Comparison of ENCODE assay signal across 8 mouse cellular contexts in genomic region chr11:119392001-119392614, GRCm38 (mm10). TPM values are rescaled to one million over a fixed set of nuclear protein-coding genes. Genes with fewer than 3 reads are reported as not detected.
A peak's percentile ranks its signal among the peaks of the same experiment; 100 is the strongest.
DNase-seq lines count a peak whose midpoint lies in the region; ATAC-seq and TF ChIP-seq lines count a peak whose summit lies in the region.

No protein-coding gene starts in this region.

- TF ChIP-seq CTCF in cerebellum, adult 2 months (IDR thresholded peaks at IDR 0.05; ENCODE audit: borderline replicate concordance, insufficient read depth, low read depth, low read length) = no peak
- no peak for TF ChIP-seq CTCF in bone marrow macrophage, adult 2 months (IDR thresholded peaks at IDR 0.05; ENCODE audit: low read depth, low read length)
- TF ChIP-seq CTCF in liver, postnatal 0 days (IDR thresholded peaks at IDR 0.05; ENCODE audit: low read depth) = no peak
- no peak for TF ChIP-seq CTCF in spleen, adult 2 months (IDR thresholded peaks at IDR 0.05; ENCODE audit: extremely low read depth, insufficient read depth, insufficient read length, insufficient replicate concordance)
- no peak for TF ChIP-seq CTCF in left cerebral cortex, adult 2 months (IDR thresholded peaks at IDR 0.05)

- H3K9me3 ChIP-seq in intestine, embryonic 15.5 days = no peaks in the 10 kb centered on the region
- no peaks in the 10 kb centered on the region for H3K9me3 ChIP-seq in liver, postnatal 0 days (ENCODE audit: low read length)

- 46% methylated on average over 12 of the region's 12 CpGs for WGBS in cerebellum, adult 2 months
- 8% methylated on average over 12 of the region's 12 CpGs for WGBS in intestine, embryonic 15.5 days
- WGBS in liver, postnatal 0 days (ENCODE audit: insufficient replicate concordance) = 2% methylated on average over 12 of the region's 12 CpGs
- WGBS in spleen, adult 2 months = 7% methylated on average over 12 of the region's 12 CpGs

- H3K4me2 ChIP-seq in intestine, embryonic 15.5 days (replicated peaks) = peak overlapping the region; percentile 98
- peak overlapping the region; percentile 89 for H3K4me2 ChIP-seq in liver, postnatal 0 days (ENCODE audit: low read depth, low read length)

- peak; percentile 67 for ATAC-seq in intestine, embryonic 15.5 days
- ATAC-seq in liver, postnatal 0 days = peak; percentile 72

- peak; percentile 17 for DNase-seq in cerebellum, adult 9-11 months
- DNase-seq in cerebellum, adult 2 months = no peak
- peak; percentile 50 for DNase-seq in gastrocnemius, postnatal 25 days
- peak; percentile 92 for DNase-seq in liver, postnatal 0 days
- peak; percentile 61 to 88 for DNase-seq in spleen, adult 2 months (ENCODE audit: low read depth in 1 of 2, low spot score in 2 of 2)
- DNase-seq in left cerebral cortex, adult 2 months (ENCODE audit: extremely low spot score in 1 of 2, low spot score in 2 of 2) = no peak

- H3K4me1 ChIP-seq in cerebellum, adult 2 months (ENCODE audit: control insufficient read depth, insufficient read depth, low read length) = peaks cover 3% of the 10 kb centered on the region; the same call in 1 of the 2 replicates
- peaks cover 32% of the 10 kb centered on the region for H3K4me1 ChIP-seq in bone marrow macrophage, adult 2 months (ENCODE audit: control insufficient read depth, insufficient read depth, low read length)
- peaks cover 33% of the 10 kb centered on the region for H3K4me1 ChIP-seq in intestine, embryonic 15.5 days (replicated peaks)
- peaks cover 53% of the 10 kb centered on the region for H3K4me1 ChIP-seq in liver, postnatal 0 days (ENCODE audit: insufficient read depth)
- peaks cover 32% of the 10 kb centered on the region for H3K4me1 ChIP-seq in spleen, adult 2 months (ENCODE audit: control insufficient read depth, insufficient read depth, insufficient read length)

- no peaks in the 10 kb centered on the region for H3K27me3 ChIP-seq in cerebellum, adult 2 months (ENCODE audit: control insufficient read depth, insufficient read depth, low read length)
- H3K27me3 ChIP-seq in intestine, embryonic 15.5 days (replicated peaks) = 0 out of 2 replicates have a peak, but pooled peaks cover 4% of the 10 kb centered on the region
- H3K27me3 ChIP-seq in liver, postnatal 0 days (ENCODE audit: insufficient read depth, low read length) = no peaks in the 10 kb centered on the region
- H3K27me3 ChIP-seq in spleen, adult 2 months (ENCODE audit: control insufficient read depth, insufficient read depth, low read length) = no peaks in the 10 kb centered on the region

- TF ChIP-seq POLR2A in cerebellum, adult 2 months (IDR thresholded peaks at IDR 0.05; ENCODE audit: borderline replicate concordance, insufficient read depth, low read length) = no peak
- no peak for TF ChIP-seq POLR2A in bone marrow macrophage, adult 2 months (IDR thresholded peaks at IDR 0.05; ENCODE audit: borderline replicate concordance, low read depth, low read length)
- TF ChIP-seq POLR2A in spleen, adult 2 months (IDR thresholded peaks at IDR 0.05; ENCODE audit: low read depth, low read length) = no peak

- TF ChIP-seq EP300 in liver, postnatal 0 days (IDR thresholded peaks at IDR 0.05; ENCODE audit: low read depth) = no peak

- H3K4me3 ChIP-seq in cerebellum, adult 2 months (replicated peaks; ENCODE audit: insufficient read depth, low read depth, low read length) = no peak overlapping the region
- peak overlapping the region; percentile 16 for H3K4me3 ChIP-seq in bone marrow macrophage, adult 2 months (ENCODE audit: insufficient read depth, low read length)
- peak overlapping the region; percentile 65 for H3K4me3 ChIP-seq in intestine, embryonic 15.5 days (replicated peaks)
- H3K4me3 ChIP-seq in liver, postnatal 0 days (ENCODE audit: low read depth, low read length) = peak overlapping the region; percentile 74
- peak overlapping the region; percentile 40 for H3K4me3 ChIP-seq in spleen, adult 2 months (ENCODE audit: extremely low read depth, insufficient read depth, insufficient read length)
- no peak overlapping the region for H3K4me3 ChIP-seq in left cerebral cortex, adult 2 months

- intact Hi-C loops in left cerebral cortex, adult 2 months (cut with DNase I) = no loop called here

- H3K27ac ChIP-seq in cerebellum, adult 2 months (ENCODE audit: insufficient read depth, low read length) = no peak overlapping the region
- peak overlapping the region; percentile 90 for H3K27ac ChIP-seq in bone marrow macrophage, adult 2 months (ENCODE audit: insufficient read depth, low read depth, low read length)
- peak overlapping the region; percentile 91 for H3K27ac ChIP-seq in intestine, embryonic 15.5 days
- peak overlapping the region; percentile 97 for H3K27ac ChIP-seq in liver, postnatal 0 days (ENCODE audit: low read depth)
- H3K27ac ChIP-seq in spleen, adult 2 months (ENCODE audit: insufficient read depth, low read length) = peak overlapping the region; percentile 95
- no peak overlapping the region for H3K27ac ChIP-seq in left cerebral cortex, adult 2 months

- peak overlapping the region; percentile 26; the same call in 1 of the 2 replicates for H3K9ac ChIP-seq in intestine, embryonic 15.5 days
- H3K9ac ChIP-seq in liver, postnatal 0 days (replicated peaks) = peak overlapping the region; percentile 82

- H3K36me3 ChIP-seq in intestine, embryonic 15.5 days = no peaks in the 10 kb centered on the region
- peaks cover 14% of the 10 kb centered on the region; the same call in 1 of the 2 replicates for H3K36me3 ChIP-seq in liver, postnatal 0 days (replicated peaks; ENCODE audit: insufficient read depth, low read length)
- no peaks in the 10 kb centered on the region for H3K36me3 ChIP-seq in spleen, adult 2 months (ENCODE audit: control insufficient read depth, insufficient read depth, low read length)

RNA-seq across cellular contexts. Expression of gene Rnf213, which starts 0.8 kb away (rescaled TPM):
- polyA plus RNA-seq in cerebellum, adult 2 months (2012; rRNA removed) = 7.3 and 7.5 TPM in 2 replicates
- polyA plus RNA-seq in bone marrow macrophage, adult 2 months (2012; ENCODE audit: insufficient read depth, insufficient read length, missing spikeins) = 181 and 187 TPM in 2 replicates
- total RNA-seq in gastrocnemius, postnatal 25 days (2021) = 1 to 10 TPM; 5.2 to 5.7 TPM
- 8.3 and 9.2 TPM in 2 replicates for polyA plus RNA-seq in intestine, embryonic 15.5 days (2015; fragmentation: Nextera tagmentation; extraction: Ambion mirVana)
- 6.6 and 7.4 TPM in 2 replicates for polyA plus RNA-seq in liver, postnatal 0 days (2015; fragmentation: Nextera tagmentation; extraction: Ambion mirVana)
- 27.4 and 29.1 TPM in 2 replicates for polyA plus RNA-seq in spleen, adult 2 months (2012; rRNA removed)
- 1 to 10 TPM; 3.4 to 3.9 TPM for total RNA-seq in left cerebral cortex, adult 2 months (2021)

RNA-seq across cellular contexts. Expression of gene Slc26a11, which starts 36.8 kb away (rescaled TPM):
- 12.9 and 15.6 TPM in 2 replicates for polyA plus RNA-seq in cerebellum, adult 2 months (2012; rRNA removed)
- polyA plus RNA-seq in bone marrow macrophage, adult 2 months (2012; ENCODE audit: insufficient read depth, insufficient read length, missing spikeins) = 50.6 and 63.4 TPM in 2 replicates
- 1 to 10 TPM; 2.4 to 3.5 TPM for total RNA-seq in gastrocnemius, postnatal 25 days (2021)
- 7.2 and 9.9 TPM in 2 replicates for polyA plus RNA-seq in intestine, embryonic 15.5 days (2015; fragmentation: Nextera tagmentation; extraction: Ambion mirVana)
- 2.1 and 2.2 TPM in 2 replicates for polyA plus RNA-seq in liver, postnatal 0 days (2015; fragmentation: Nextera tagmentation; extraction: Ambion mirVana)
- 28.3 and 35.8 TPM in 2 replicates for polyA plus RNA-seq in spleen, adult 2 months (2012; rRNA removed)
- total RNA-seq in left cerebral cortex, adult 2 months (2021) = 1 to 10 TPM; 3.9 TPM

RNA-seq across cellular contexts. Expression of gene Sgsh, which starts 36.8 kb away (rescaled TPM):
- 8.8 and 9.4 TPM in 2 replicates for polyA plus RNA-seq in cerebellum, adult 2 months (2012; rRNA removed)
- 39.6 and 41.9 TPM in 2 replicates for polyA plus RNA-seq in bone marrow macrophage, adult 2 months (2012; ENCODE audit: insufficient read depth, insufficient read length, missing spikeins)
- 1 to 10 TPM; 3.1 to 3.3 TPM for total RNA-seq in gastrocnemius, postnatal 25 days (2021)
- 7.5 and 10.5 TPM in 2 replicates for polyA plus RNA-seq in intestine, embryonic 15.5 days (2015; fragmentation: Nextera tagmentation; extraction: Ambion mirVana)
- 4.1 and 4.2 TPM in 2 replicates for polyA plus RNA-seq in liver, postnatal 0 days (2015; fragmentation: Nextera tagmentation; extraction: Ambion mirVana)
- polyA plus RNA-seq in spleen, adult 2 months (2012; rRNA removed) = 43.1 and 61.5 TPM in 2 replicates
- 1 to 10 TPM; 4.6 to 5.0 TPM for total RNA-seq in left cerebral cortex, adult 2 months (2021)

Comparison
In these comparisons a context has a peak if more than half of its experiments do, and no peak if none do; other contexts are left out.
1. DNase-seq: peak in cerebellum, adult 9-11 months (single experiment), gastrocnemius, postnatal 25 days (single experiment), liver, postnatal 0 days (single experiment) and spleen, adult 2 months (2 of 2); none in cerebellum, adult 2 months (0 of 2) and left cerebral cortex, adult 2 months (0 of 2).
2. H3K27ac ChIP-seq: peak in bone marrow macrophage, adult 2 months (single experiment), intestine, embryonic 15.5 days (single experiment), liver, postnatal 0 days (single experiment) and spleen, adult 2 months (single experiment); none in cerebellum, adult 2 months (single experiment) and left cerebral cortex, adult 2 months (single experiment).
3. H3K4me3 ChIP-seq: peak in bone marrow macrophage, adult 2 months (single experiment), intestine, embryonic 15.5 days (single experiment), liver, postnatal 0 days (single experiment) and spleen, adult 2 months (single experiment); none in cerebellum, adult 2 months (single experiment) and left cerebral cortex, adult 2 months (single experiment).